Mouse (Mus musculus) right cerebral cortex, postnatal 10 days (tissue): ENCODE measurements around the gene Scamp4.
A peak's percentile ranks its signal among the peaks of the same experiment; 100 is the strongest.
"Not testable (repeated sequence)": the region's sequence is repeated elsewhere in the genome, so short reads cannot be mapped to it uniquely, and the experiment has no call there.

Experiments used
- DNase-seq, 2 experiments: peaks; one replicate each; pipeline ENCODE4 v3.0.0; 2021; ENCODE audit warnings: low spot score in 2 of 2

The Scamp4 gene

GRCm38 (mm10) chr10:80578131-80578750 lies 24.4 kb upstream of the Scamp4 start:
- DNase-seq = peak; percentile 81 to 86

DNA sequence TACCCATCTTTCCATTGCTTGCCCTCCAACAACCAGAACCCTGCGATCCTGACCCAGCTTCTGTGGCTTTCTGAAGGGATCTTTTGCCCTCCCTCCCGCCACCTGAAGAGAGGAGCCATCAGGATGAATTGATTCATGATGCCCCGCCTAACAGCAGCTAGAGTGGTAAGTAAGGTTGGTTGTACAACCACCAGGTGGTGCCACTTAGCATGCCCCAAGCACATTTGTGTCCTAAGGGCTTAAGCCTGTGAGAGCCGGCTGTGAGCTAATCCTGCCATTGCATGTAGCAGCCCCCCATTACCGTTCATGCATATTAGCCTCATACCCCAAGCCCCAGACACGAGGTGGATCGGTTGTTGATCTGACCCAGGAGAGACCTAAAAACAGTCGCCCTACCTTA lies 23.8 kb upstream of the Scamp4 start:
- peak; percentile 63 to 66 for DNase-seq

DNA sequence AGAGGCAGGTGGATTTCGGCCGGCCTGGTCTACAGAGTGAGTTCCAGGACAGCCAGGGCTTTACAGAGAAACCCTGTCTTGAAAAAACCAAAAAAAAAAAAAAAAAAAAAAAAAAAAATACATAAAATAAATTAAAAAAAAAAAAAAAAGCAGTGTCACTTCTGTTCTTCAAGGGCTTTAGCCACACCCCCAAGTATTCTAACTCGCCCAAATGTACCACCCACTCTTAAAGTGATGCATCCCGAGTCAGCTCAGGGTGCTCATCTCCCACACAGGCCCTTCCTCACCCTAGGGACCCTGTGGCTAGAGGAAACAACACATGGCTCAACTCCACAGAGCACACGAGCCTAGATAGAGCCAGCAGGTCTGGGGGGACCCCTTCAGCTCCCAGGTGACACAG lies 19.6 kb upstream of the Scamp4 start:
- DNase-seq = peak in 1 of 2 experiments; percentile 20

DNA sequence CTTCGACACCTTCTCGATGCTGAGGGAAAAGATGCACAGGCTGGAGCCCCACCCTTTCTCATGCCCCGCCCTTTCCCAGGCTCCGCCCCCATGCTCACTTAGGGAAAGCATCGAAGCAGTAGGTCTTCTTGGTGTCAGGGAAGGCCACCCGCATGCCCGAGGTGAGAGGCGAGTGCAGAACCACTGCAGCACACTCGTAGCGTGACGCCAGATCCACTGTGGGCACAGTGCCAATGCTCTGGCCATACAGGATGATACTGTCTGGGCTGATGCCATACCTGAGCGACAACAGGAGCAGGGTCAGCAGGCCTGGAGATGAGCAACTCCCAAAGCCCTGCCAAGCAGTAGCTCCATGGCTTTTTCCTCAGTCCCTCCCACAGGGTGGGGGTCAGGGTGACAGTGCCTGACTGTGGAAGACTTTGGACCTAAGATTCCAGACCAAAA lies 18.6 kb upstream of the Scamp4 start:
- DNase-seq = peak in 1 of 2 experiments; percentile 38

DNA sequence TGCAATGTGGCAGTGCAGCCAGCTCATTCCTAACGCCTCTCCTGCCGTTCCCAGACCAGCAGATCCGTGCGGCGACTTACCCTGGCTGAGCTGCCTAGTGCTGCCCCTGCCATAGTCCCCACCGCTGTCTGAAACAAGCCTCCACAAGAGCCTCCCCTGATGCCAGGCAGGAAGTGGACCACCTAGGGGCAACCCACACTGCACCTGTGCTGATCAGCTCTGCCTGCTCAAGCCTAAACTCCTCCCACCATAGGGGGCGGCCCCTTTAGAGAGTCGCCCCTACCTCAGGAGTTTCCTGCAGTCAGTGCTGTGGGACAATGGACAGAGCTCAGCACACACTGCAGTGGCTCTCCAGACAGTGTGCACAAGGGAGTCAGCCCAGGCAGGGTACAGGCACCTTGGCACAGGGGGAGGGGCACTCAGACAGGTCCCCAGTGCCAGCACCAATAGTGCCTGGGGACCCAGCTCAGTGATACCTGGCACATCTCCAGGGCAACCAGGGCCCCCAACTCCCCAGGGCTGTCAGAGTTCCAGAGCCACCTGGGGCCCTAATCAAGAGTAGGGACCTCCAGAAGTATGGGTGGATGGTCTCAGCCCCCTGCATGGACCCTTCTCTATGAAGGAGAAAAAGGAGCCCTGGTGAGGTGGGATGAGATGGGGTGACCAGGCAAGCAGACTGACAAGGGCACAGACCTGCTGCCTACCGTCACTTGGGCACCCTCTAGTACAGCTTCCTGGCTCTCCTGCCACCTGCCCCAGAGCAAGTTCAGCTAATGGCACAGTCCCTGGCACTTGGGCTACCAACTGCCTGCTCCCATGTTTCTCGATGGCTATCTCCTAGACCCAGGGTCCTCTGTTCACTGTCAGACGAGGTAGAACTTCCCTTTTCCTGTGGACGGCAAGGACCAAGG lies 17.8 kb upstream of the Scamp4 start:
- DNase-seq = peak in 1 of 2 experiments; percentile 33

GRCm38 (mm10) chr10:80585581-80585980 lies 17.1 kb upstream of the Scamp4 start:
- DNase-seq = peak in 1 of 2 experiments; percentile 26

- peak in 1 of 2 experiments; percentile 37 for DNase-seq
These were observed 16.0 kb upstream of the Scamp4 start for GRCm38 (mm10) chr10:80586407-80587304.

DNA sequence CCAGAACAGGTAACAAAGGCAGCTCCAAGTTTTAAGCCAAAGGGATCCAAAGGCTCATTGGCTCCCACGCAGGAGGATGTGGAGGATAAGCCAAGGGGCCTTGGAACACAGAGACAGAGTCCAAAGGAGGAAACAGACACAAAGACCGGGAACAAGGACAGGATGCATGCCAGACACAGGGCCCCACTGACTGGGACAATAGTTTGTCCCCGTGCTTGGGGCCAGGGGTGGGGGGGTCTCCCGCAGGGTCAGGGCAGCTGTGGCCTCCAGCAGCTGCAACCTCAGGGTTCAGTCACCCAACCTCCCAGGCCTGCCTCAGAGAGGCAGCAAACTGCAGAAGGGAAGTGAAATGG lies 15.4 kb upstream of the Scamp4 start:
- DNase-seq = peak in 1 of 2 experiments; percentile 32

DNA sequence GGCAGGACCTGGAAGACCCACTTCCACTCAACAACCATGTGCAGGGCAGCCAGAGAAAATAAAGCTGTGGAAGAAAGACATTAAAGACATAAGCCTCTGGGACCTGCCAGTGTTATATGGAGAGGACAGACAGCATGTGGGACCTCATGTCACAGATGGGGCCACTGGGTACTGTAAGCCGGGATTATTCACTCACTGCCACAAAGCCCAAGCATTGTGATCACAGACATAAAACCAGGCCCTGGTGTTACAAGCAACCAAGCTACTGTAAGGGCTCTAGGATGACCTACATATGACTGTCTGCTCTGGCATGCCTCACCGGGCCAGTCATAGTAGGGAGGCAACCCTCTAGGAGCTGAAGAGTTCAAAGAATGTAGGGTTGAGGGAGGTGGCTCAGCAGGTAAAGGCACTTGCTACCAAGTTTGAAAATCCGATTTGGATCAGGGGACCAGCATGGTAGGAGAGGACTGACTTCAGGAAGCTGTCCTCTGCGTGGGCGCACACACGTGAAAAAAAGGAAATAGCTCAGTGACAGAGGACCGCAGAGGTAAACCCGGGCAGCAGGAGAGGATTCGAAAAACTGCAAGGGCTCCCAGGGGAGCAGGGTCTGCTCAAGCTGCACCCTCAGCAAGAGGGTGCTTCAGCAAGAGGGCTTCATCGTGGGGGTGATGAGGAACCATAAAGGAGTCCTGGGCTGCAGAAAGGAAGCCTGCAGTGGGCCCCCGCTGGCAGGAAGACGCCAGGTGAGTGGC lies 13.4 kb upstream of the Scamp4 start:
- DNase-seq = peak; percentile 46 to 55

DNA sequence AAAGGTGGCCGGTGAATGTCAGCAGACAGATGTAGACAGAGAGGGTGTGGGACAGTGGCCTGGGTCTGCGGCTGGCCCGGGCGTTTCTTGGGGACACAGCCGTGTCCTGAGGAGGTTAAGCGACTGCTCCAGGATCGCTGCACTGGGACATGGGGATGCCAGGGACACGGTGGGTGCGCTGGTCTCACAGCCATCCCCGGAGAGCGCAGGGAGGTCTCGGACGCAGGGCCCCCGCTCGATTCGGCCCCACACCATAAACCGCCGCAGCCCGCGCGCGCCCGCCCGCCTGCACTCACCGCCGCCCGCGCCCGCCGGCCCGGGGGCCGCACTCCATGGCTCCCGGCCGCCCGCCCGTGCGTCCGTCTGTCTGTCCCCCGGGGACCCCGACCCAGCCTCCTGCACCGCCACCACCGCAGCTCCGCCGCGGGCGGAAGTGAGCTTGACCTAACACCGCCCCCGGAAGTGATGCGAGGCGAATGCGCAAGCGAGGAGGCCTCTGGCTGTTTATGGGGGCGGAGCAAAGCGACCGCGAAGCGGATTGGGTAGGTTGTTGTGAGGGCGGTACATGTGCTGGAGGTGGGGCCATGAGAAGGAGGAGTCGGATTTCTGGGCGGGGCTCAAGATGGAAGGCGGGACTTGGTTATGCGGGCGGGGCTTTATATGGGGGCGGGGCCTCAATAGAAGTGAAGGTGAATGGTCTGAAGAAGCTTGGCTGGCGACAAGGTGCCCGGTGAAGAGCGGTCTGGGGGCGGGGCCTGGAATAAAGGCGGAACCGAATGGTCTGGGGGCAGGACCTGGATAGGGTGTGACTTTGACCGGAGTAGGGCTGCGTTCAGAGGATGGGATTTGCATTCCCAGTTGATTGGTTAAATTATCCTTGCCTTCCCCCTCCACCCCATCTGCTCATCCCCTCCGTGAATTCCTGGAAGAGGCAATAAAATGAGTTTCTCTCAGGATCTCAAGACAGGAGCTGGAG lies 12.5 kb upstream of the Scamp4 start, which contains the start of gene Abhd17a:
TSS of gene Abhd17a (minus strand) at position 463 of the 976 bp plus-strand sequence.
- peak; percentile 98 for DNase-seq

DNA sequence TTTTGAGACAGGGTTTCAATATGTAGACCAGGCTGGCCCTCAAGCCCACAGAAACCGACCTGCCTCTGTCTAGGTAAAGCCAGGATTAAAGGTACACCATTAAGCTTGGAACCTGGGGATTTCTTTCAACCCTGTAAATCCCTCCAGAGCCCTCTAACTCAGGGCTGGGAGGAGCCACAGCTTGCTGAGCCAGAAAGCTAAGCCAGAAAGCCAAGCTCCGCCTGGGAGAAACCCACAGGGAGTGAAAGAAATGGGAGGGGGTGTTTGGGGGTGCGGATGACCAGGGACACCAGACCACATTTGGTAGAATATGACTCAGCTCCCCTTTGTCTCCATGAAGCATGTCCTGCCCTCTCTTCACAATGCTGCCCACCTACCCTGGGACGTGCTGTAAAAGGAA lies 6.4 kb upstream of the Scamp4 start:
- DNase-seq = no peak

DNA sequence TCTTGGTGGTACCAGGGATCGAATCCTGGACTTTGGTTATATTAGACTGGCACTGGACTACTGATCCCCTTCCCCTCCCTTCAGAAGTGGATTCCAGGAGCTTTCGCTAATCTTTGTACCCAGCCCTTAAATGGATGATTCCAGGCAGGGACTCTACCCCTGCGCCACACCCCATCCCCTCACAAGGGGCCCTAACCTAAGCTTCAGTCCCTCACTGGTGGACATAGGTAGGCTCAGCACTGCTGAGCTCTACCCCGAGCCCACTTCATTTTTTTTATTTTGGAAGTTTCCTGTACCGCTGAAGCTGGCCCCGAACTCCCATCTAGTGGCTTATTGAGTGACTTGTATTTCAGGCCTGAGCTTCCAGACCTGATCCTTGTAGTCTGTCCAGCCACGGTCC lies 692 bp downstream of the Scamp4 start:
- no peak for DNase-seq

- DNase-seq = no peak
These were observed 1.4 kb downstream of the Scamp4 start for GRCm38 (mm10) chr10:80604001-80604509.

- no peak for DNase-seq
These were observed 2.3 kb downstream of the Scamp4 start for GRCm38 (mm10) chr10:80604988-80605387.

DNA sequence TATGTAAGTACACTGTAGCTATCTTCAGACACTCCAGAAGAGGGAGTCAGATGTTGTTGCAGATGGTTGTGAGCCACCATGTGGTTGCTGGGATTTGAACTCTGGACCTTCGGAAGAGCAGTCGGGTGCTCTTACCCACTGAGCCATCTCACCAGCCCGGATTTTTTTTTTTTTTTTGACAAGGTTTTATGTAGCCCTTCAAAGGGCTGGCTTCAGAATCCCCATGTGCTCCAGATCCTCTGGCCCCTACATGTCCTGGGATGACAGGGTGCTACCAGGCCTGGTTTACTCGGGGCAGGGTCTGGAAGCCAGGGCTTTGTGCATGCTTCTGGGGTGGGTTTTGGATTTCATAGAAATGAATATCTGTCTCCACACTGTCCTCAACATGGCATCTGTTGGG lies 3.0 kb downstream of the Scamp4 start, which contains the start of gene Gm49322:
TSS of gene Gm49322 (plus strand) at position 301 of the 400 bp plus-strand sequence.
- DNase-seq = not testable (repeated sequence)

DNA sequence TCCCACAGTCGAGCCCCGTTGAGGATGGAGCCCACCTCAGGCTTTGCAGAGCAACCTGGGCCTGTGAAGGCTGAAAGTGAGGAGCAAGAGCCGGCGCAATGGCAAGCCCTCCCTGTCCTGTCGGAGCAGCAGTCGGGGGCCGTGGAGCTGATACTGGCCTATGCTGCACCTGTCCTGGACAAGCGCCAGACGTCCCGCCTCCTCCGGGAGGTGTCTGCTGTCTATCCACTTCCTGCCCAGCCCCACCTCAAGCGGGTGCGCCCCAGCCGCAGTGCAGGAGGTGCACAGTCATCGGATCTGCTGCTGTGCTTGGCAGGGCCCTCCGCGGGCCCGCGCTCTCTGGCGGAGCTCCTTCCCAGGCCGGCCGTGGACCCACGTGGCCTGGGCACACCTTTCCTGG lies 3.6 kb downstream of the Scamp4 start:
- DNase-seq = no peak

DNA sequence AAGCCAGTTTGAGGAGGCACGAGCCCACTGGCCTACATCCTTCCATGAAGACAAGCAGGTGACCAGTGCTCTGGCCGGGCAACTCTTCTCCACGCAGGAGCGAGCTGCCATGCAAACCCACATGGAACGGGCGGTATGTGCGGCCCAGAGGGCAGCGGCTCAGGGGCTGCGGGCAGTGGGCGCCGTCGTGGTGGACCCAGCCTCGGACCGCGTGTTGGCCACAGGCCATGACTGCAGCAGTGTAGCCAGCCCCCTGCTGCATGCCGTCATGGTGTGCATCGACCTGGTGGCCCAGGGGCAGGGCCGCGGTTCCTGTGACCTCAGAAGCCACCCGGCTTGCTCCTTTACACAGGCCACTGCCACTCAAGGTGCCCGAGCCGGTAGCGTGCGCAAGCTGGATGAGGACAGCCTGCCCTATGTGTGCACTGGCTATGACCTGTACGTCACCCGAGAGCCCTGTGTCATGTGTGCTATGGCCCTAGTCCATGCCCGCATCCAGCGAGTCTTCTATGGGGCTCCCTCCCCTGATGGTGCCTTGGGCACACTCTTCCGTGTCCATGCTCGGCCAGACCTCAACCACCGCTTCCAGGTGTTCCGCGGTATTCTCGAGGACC lies 4.2 kb downstream of the Scamp4 start:
- no peak for DNase-seq

GRCm38 (mm10) chr10:80608435-80608834 lies 5.8 kb downstream of the Scamp4 start:
- DNase-seq = no peak

- DNase-seq = no peak
These were observed 6.7 kb downstream of the Scamp4 start for GRCm38 (mm10) chr10:80609269-80609924.
